ENCODE assay signal across 9 mouse cellular contexts in genomic region chr4:141267837-141268236, GRCm38 (mm10). TPM values are rescaled to one million over a fixed set of nuclear protein-coding genes. Genes with fewer than 3 reads are reported as not detected.
DNase-seq lines count a peak whose midpoint lies in the region; ATAC-seq and TF ChIP-seq lines count a peak whose summit lies in the region.
"Had no signal": no experiment of that assay in that cellular context is flagged by ENCODE, and none has a peak within 500 bp of the region (broad histone marks: within the 10 kb centered on the region; RNA-seq: fewer than 3 reads in every experiment).

No protein-coding gene starts in this region.

- no peak for TF ChIP-seq EP300 in liver, postnatal 0 days (IDR thresholded peaks at IDR 0.05; ENCODE audit: low read depth)

- no peaks in the 10 kb centered on the region for H3K36me3 ChIP-seq in midbrain, embryonic 11.5 days (ENCODE audit: control insufficient read depth, insufficient read depth, low read length)
- H3K36me3 ChIP-seq in midbrain, embryonic 16.5 days (ENCODE audit: control insufficient read depth, insufficient read depth, low read length): no peaks in the 10 kb centered on the region
- H3K36me3 ChIP-seq in hindbrain, postnatal 0 days (ENCODE audit: insufficient read depth, low read length): no peaks in the 10 kb centered on the region
- H3K36me3 ChIP-seq in liver, postnatal 0 days (replicated peaks; ENCODE audit: insufficient read depth, low read length): no peaks in the 10 kb centered on the region
- H3K36me3 ChIP-seq: neural tube, embryonic 13.5 days had no signal

- TF ChIP-seq POLR2A in cerebellum, adult 2 months (IDR thresholded peaks at IDR 0.05; ENCODE audit: borderline replicate concordance, insufficient read depth, low read length): no peak

- no peaks in the 10 kb centered on the region for H3K4me1 ChIP-seq in cerebellum, adult 2 months (ENCODE audit: control insufficient read depth, insufficient read depth, low read length)
- H3K4me1 ChIP-seq in midbrain, embryonic 11.5 days (ENCODE audit: control insufficient read depth, insufficient read depth, low read length): no peaks in the 10 kb centered on the region
- no peaks in the 10 kb centered on the region for H3K4me1 ChIP-seq in midbrain, embryonic 16.5 days (ENCODE audit: control insufficient read depth, insufficient read depth, low read length)
- no peaks in the 10 kb centered on the region for H3K4me1 ChIP-seq in hindbrain, postnatal 0 days (ENCODE audit: insufficient read depth, low read length)
- peaks cover 6% of the 10 kb centered on the region; the same call in 1 of the 2 replicates for H3K4me1 ChIP-seq in liver, postnatal 0 days (ENCODE audit: insufficient read depth)

- peak; percentile 70 for TF ChIP-seq CTCF in cerebellum, adult 2 months (IDR thresholded peaks at IDR 0.05; ENCODE audit: borderline replicate concordance, insufficient read depth, low read depth, low read length)
- peak; percentile 81 for TF ChIP-seq CTCF in hindbrain, postnatal 0 days (IDR thresholded peaks at IDR 0.05; ENCODE audit: low read depth)
- peak; percentile 88 for TF ChIP-seq CTCF in liver, postnatal 0 days (IDR thresholded peaks at IDR 0.05; ENCODE audit: low read depth)

- 15% methylated on average over 9 of the region's 9 CpGs for WGBS in cerebellum, adult 2 months
- 47% methylated on average over 9 of the region's 9 CpGs for WGBS in midbrain, embryonic 11.5 days
- 47% methylated on average over 9 of the region's 9 CpGs for WGBS in midbrain, embryonic 16.5 days
- 32% methylated on average over 9 of the region's 9 CpGs for WGBS in hindbrain, postnatal 0 days
- WGBS in liver, postnatal 0 days (ENCODE audit: insufficient replicate concordance): 36% methylated on average over 9 of the region's 9 CpGs

- H3K4me2 ChIP-seq in midbrain, embryonic 11.5 days: no peak overlapping the region
- no peak overlapping the region for H3K4me2 ChIP-seq in midbrain, embryonic 16.5 days (ENCODE audit: low read length)
- no peak overlapping the region for H3K4me2 ChIP-seq in hindbrain, postnatal 0 days (ENCODE audit: low read depth, low read length)
- H3K4me2 ChIP-seq in liver, postnatal 0 days (ENCODE audit: low read depth, low read length): no peak overlapping the region
- H3K4me2 ChIP-seq: neural tube, embryonic 13.5 days had no signal

- H3K4me3 ChIP-seq in cerebellum, adult 2 months (replicated peaks; ENCODE audit: insufficient read depth, low read depth, low read length): no peak overlapping the region
- H3K4me3 ChIP-seq in midbrain, embryonic 11.5 days (ENCODE audit: low read depth, low read length): no peak overlapping the region
- no peak overlapping the region for H3K4me3 ChIP-seq in midbrain, embryonic 16.5 days (ENCODE audit: low read depth, low read length)
- no peak overlapping the region for H3K4me3 ChIP-seq in hindbrain, postnatal 0 days (ENCODE audit: low read length)
- no peak overlapping the region for H3K4me3 ChIP-seq in liver, postnatal 0 days (ENCODE audit: low read depth, low read length)
- H3K4me3 ChIP-seq: neural tube, embryonic 13.5 days had no signal

- no peak overlapping the region for H3K9ac ChIP-seq in midbrain, embryonic 11.5 days (ENCODE audit: low read length)
- H3K9ac ChIP-seq in midbrain, embryonic 16.5 days (ENCODE audit: low read depth, low read length): no peak overlapping the region
- H3K9ac ChIP-seq in hindbrain, postnatal 0 days (replicated peaks; ENCODE audit: low read length): no peak overlapping the region
- no peak overlapping the region for H3K9ac ChIP-seq in liver, postnatal 0 days (replicated peaks)
- H3K9ac ChIP-seq: neural tube, embryonic 13.5 days had no signal

- no peaks in the 10 kb centered on the region for H3K27me3 ChIP-seq in cerebellum, adult 2 months (ENCODE audit: control insufficient read depth, insufficient read depth, low read length)
- H3K27me3 ChIP-seq in midbrain, embryonic 11.5 days (ENCODE audit: control insufficient read depth, insufficient read depth, low read length): peaks cover 3% of the 10 kb centered on the region; the same call in 1 of the 2 replicates
- no peaks in the 10 kb centered on the region for H3K27me3 ChIP-seq in midbrain, embryonic 16.5 days (ENCODE audit: control insufficient read depth, insufficient read depth, low read depth, low read length)
- no peaks in the 10 kb centered on the region for H3K27me3 ChIP-seq in hindbrain, postnatal 0 days (ENCODE audit: insufficient read depth, low read length)
- H3K27me3 ChIP-seq in liver, postnatal 0 days (ENCODE audit: insufficient read depth, low read length): no peaks in the 10 kb centered on the region
- H3K27me3 ChIP-seq: neural tube, embryonic 13.5 days had no signal

- no peaks in the 10 kb centered on the region for H3K9me3 ChIP-seq in midbrain, embryonic 11.5 days (ENCODE audit: control insufficient read depth, low read length)
- no peaks in the 10 kb centered on the region for H3K9me3 ChIP-seq in midbrain, embryonic 16.5 days (replicated peaks; ENCODE audit: control insufficient read depth, low read length, poor library complexity, severe bottlenecking)
- H3K9me3 ChIP-seq in hindbrain, postnatal 0 days (ENCODE audit: low read length): no peaks in the 10 kb centered on the region
- H3K9me3 ChIP-seq in liver, postnatal 0 days (ENCODE audit: low read length): no peaks in the 10 kb centered on the region
- H3K9me3 ChIP-seq: neural tube, embryonic 13.5 days had no signal

- no peak for ATAC-seq in midbrain, embryonic 11.5 days (ENCODE audit: low FRiP score)
- no peak for ATAC-seq in midbrain, embryonic 16.5 days
- no peak for ATAC-seq in hindbrain, postnatal 0 days
- no peak for ATAC-seq in liver, postnatal 0 days

- no peak overlapping the region for H3K27ac ChIP-seq in cerebellum, adult 2 months (ENCODE audit: insufficient read depth, low read length)
- H3K27ac ChIP-seq in midbrain, embryonic 11.5 days (ENCODE audit: low read depth, low read length): no peak overlapping the region
- no peak overlapping the region for H3K27ac ChIP-seq in midbrain, embryonic 16.5 days (ENCODE audit: low read length)
- H3K27ac ChIP-seq in hindbrain, postnatal 0 days: no peak overlapping the region
- H3K27ac ChIP-seq in liver, postnatal 0 days (ENCODE audit: low read depth): no peak overlapping the region
- H3K27ac ChIP-seq: neural tube, embryonic 13.5 days had no signal

- peak; percentile 22 to 40 for DNase-seq in cerebellum, adult 2 months
- no peak for DNase-seq in cerebellum, adult 11-12 months
- peak; percentile 95 for DNase-seq in midbrain, embryonic 11.5 days (ENCODE audit: low spot score, missing footprints)
- peak; percentile 36 for DNase-seq in c-Kit-positive CD71-positive TER-119-negative erythroid progenitor cells, embryonic 14.5 days (ENCODE audit: low read depth)
- DNase-seq in hindbrain, postnatal 0 days (ENCODE audit: low spot score): peak; percentile 60
- peak; percentile 65 for DNase-seq in liver, postnatal 0 days
- peak; percentile 56 for DNase-seq in telencephalon, adult 2 months (ENCODE audit: low read depth, low spot score)

RNA-seq across cellular contexts. Expression of gene Arhgef19, which starts 28.5 kb away (rescaled TPM):
- polyA plus RNA-seq in cerebellum, adult 2 months (2012; rRNA removed): 14.0 and 15.0 TPM in 2 replicates
- 0.47 and 0.61 TPM in 2 replicates for polyA plus RNA-seq in midbrain, embryonic 11.5 days (2014; fragmentation: Nextera tagmentation; extraction: Ambion mirVana)
- polyA plus RNA-seq in midbrain, embryonic 16.5 days (2015; fragmentation: Nextera tagmentation; extraction: Ambion mirVana): 1.1 and 1.3 TPM in 2 replicates
- total RNA-seq in hindbrain, postnatal 0 days (2014; rRNA removed): 1.2 and 2.3 TPM in 2 replicates
- polyA plus RNA-seq in hindbrain, postnatal 0 days (2015; fragmentation: Nextera tagmentation; extraction: Ambion mirVana): 1.2 TPM in 2 replicates
- polyA plus RNA-seq in liver, postnatal 0 days (2015; fragmentation: Nextera tagmentation; extraction: Ambion mirVana): 3.0 and 4.2 TPM in 2 replicates

RNA-seq across cellular contexts. Expression of gene Epha2, which starts 33.2 kb away (rescaled TPM):
- polyA plus RNA-seq in cerebellum, adult 2 months (2012; rRNA removed): 1.9 and 2.0 TPM in 2 replicates
- 2.2 and 2.5 TPM in 2 replicates for polyA plus RNA-seq in midbrain, embryonic 11.5 days (2014; fragmentation: Nextera tagmentation; extraction: Ambion mirVana)
- polyA plus RNA-seq in midbrain, embryonic 16.5 days (2015; fragmentation: Nextera tagmentation; extraction: Ambion mirVana): 0.94 and 1.0 TPM in 2 replicates
- 1.6 and 3.5 TPM in 2 replicates for total RNA-seq in hindbrain, postnatal 0 days (2014; rRNA removed)
- polyA plus RNA-seq in hindbrain, postnatal 0 days (2015; fragmentation: Nextera tagmentation; extraction: Ambion mirVana): 0.44 and 0.46 TPM in 2 replicates
- polyA plus RNA-seq in liver, postnatal 0 days (2015; fragmentation: Nextera tagmentation; extraction: Ambion mirVana): 1.5 and 2.4 TPM in 2 replicates

RNA-seq across cellular contexts. Expression of gene Rsg1, which starts 54.1 kb away (rescaled TPM):
- 4.7 and 6.8 TPM in 2 replicates for polyA plus RNA-seq in cerebellum, adult 2 months (2012; rRNA removed)
- 5.4 TPM in 2 replicates for polyA plus RNA-seq in midbrain, embryonic 11.5 days (2014; fragmentation: Nextera tagmentation; extraction: Ambion mirVana)
- polyA plus RNA-seq in midbrain, embryonic 16.5 days (2015; fragmentation: Nextera tagmentation; extraction: Ambion mirVana): 7.9 and 10.5 TPM in 2 replicates
- total RNA-seq in hindbrain, postnatal 0 days (2014; rRNA removed): 2.4 and 8.7 TPM in 2 replicates
- 3.9 and 4.3 TPM in 2 replicates for polyA plus RNA-seq in hindbrain, postnatal 0 days (2015; fragmentation: Nextera tagmentation; extraction: Ambion mirVana)
- polyA plus RNA-seq in liver, postnatal 0 days (2015; fragmentation: Nextera tagmentation; extraction: Ambion mirVana): 0.43 and 0.79 TPM in 2 replicates
